Mouse (Mus musculus) ES-Bruce4 (cell line): ENCODE measurements at regions not wholly inside any gene's neighbourhood (a gene's known extent, or its start where the extent isn't known, plus 50 kb on each side); places are given as distances from the start of the nearest gene placed in this dataset.

ENCODE experiments used
- H3K27ac ChIP-seq: 2 replicates; pipeline ENCODE4 v1.5.1; 2012; ENCODE audit warnings: low read length, inconsistent platforms; ENCODE audit not compliant: insufficient read depth
- H3K27me3 ChIP-seq: 2 replicates; pipeline ENCODE4 v1.6.1; 2012; ENCODE audit warnings: mild to moderate bottlenecking, low read length, inconsistent platforms; ENCODE audit not compliant: control insufficient read depth, poor library complexity, insufficient read depth, severe bottlenecking
- H3K36me3 ChIP-seq: 2 replicates; pipeline ENCODE4 v1.6.1; 2012; ENCODE audit warnings: inconsistent platforms, mild to moderate bottlenecking, low read length, moderate library complexity; ENCODE audit not compliant: control insufficient read depth, poor library complexity, insufficient read depth, severe bottlenecking
- H3K4me1 ChIP-seq: one replicate; pipeline ENCODE4 v1.8.1; 2011; ENCODE audit warnings: low read length; ENCODE audit not compliant: control insufficient read depth, insufficient read depth
- H3K4me3 ChIP-seq: 2 replicates; pipeline ENCODE4 v1.5.1; 2011; ENCODE audit warnings: low read depth, mild to moderate bottlenecking, low read length
- H3K9ac ChIP-seq: 2 replicates; pipeline ENCODE4 v1.6.1; 2012; ENCODE audit warnings: low read depth, mild to moderate bottlenecking, inconsistent platforms; ENCODE audit not compliant: poor library complexity, severe bottlenecking
- H3K9me3 ChIP-seq: replicated peaks from 2 replicates; pipeline ENCODE4 v1.6.1; 2012; ENCODE audit warnings: mild to moderate bottlenecking, low read length, inconsistent platforms; ENCODE audit not compliant: control insufficient read depth, poor library complexity, insufficient read depth, severe bottlenecking
- CTCF ChIP-seq: IDR thresholded peaks from one replicate; pipeline ENCODE4 v1.8.1; 2011; ENCODE audit warnings: low read depth, low read length
- EP300 ChIP-seq: IDR thresholded peaks from 2 replicates; pipeline ENCODE4 v1.6.1; 2011; ENCODE audit warnings: low read depth, low read length; ENCODE audit not compliant: insufficient read depth
- POLR2A ChIP-seq: IDR thresholded peaks from one replicate; pipeline ENCODE4 v1.8.1; 2011; ENCODE audit warnings: low read length; ENCODE audit not compliant: insufficient read depth

GRCm38 (mm10) chr5:54239586-54239985 lies 241.3 kb downstream of the Stim2 start:
- Histone ChIP-seq H3K27me3 (no peaks in the 10 kb centered on the region), H3K36me3 (no peaks in the 10 kb centered on the region), H3K4me1 (no peaks in the 10 kb centered on the region), H3K4me3 (no peak overlapping the region), H3K9ac (no peak overlapping the region), H3K27ac (no peak overlapping the region), H3K9me3 (no peaks in the 10 kb centered on the region)
- no peak for TF ChIP-seq EP300
- no peak for TF ChIP-seq CTCF
- no peak for TF ChIP-seq POLR2A

GRCm38 (mm10) chr5:54241169-54241917 lies 243.0 kb downstream of the Stim2 start:
- no peaks in the 10 kb centered on the region for H3K4me1 ChIP-seq
- no peaks in the 10 kb centered on the region for H3K27me3 ChIP-seq
- H3K9me3 ChIP-seq: no peaks in the 10 kb centered on the region
- no peaks in the 10 kb centered on the region for H3K36me3 ChIP-seq
- H3K4me3 ChIP-seq: no peak overlapping the region
- no peak for TF ChIP-seq CTCF
- TF ChIP-seq POLR2A: no peak
- H3K27ac ChIP-seq: no peak overlapping the region
- H3K9ac ChIP-seq: no peak overlapping the region

GRCm38 (mm10) chr5:54242126-54242525 lies 243.8 kb downstream of the Stim2 start:
- TF ChIP-seq EP300 (no peak), POLR2A (no peak), CTCF (no peak)
- H3K9me3 ChIP-seq: no peaks in the 10 kb centered on the region
- H3K4me1 ChIP-seq: no peaks in the 10 kb centered on the region
- no peaks in the 10 kb centered on the region for H3K27me3 ChIP-seq
- no peak overlapping the region for H3K9ac ChIP-seq
- no peak overlapping the region for H3K27ac ChIP-seq
- no peaks in the 10 kb centered on the region for H3K36me3 ChIP-seq
- H3K4me3 ChIP-seq: no peak overlapping the region

- no peaks in the 10 kb centered on the region for H3K4me1 ChIP-seq
- H3K9me3 ChIP-seq: no peaks in the 10 kb centered on the region
- H3K27ac ChIP-seq: no peak overlapping the region
- TF ChIP-seq EP300 (no peak), CTCF (no peak), POLR2A (no peak)
- no peaks in the 10 kb centered on the region for H3K36me3 ChIP-seq
- H3K4me3 ChIP-seq: no peak overlapping the region
- H3K27me3 ChIP-seq: no peaks in the 10 kb centered on the region
- no peak overlapping the region for H3K9ac ChIP-seq
Measured at GRCm38 (mm10) chr5:54252038-54252437, 253.7 kb downstream of the Stim2 start.

- Histone ChIP-seq H3K27me3 (no peaks in the 10 kb centered on the region), H3K9ac (no peak overlapping the region), H3K27ac (no peak overlapping the region), H3K4me3 (no peak overlapping the region), H3K9me3 (no peaks in the 10 kb centered on the region), H3K4me1 (no peaks in the 10 kb centered on the region), H3K36me3 (no peaks in the 10 kb centered on the region)
- no peak for TF ChIP-seq POLR2A
- TF ChIP-seq CTCF: no peak
- TF ChIP-seq EP300: no peak
Measured at GRCm38 (mm10) chr5:54254005-54254404, 255.7 kb downstream of the Stim2 start.

GRCm38 (mm10) chr5:54258087-54258733 lies 259.9 kb downstream of the Stim2 start:
- Histone ChIP-seq H3K4me1 (no peaks in the 10 kb centered on the region), H3K4me3 (no peak overlapping the region), H3K36me3 (no peaks in the 10 kb centered on the region), H3K9ac (no peak overlapping the region), H3K27me3 (no peaks in the 10 kb centered on the region), H3K27ac (no peak overlapping the region), H3K9me3 (no peaks in the 10 kb centered on the region)
- TF ChIP-seq POLR2A (no peak), EP300 (no peak), CTCF (no peak)
